Mouse (Mus musculus) brain, adult 10 weeks (tissue): ENCODE measurements around the gene Nek2. TPM values are rescaled to one million over a fixed set of nuclear protein-coding genes. Genes with fewer than 3 reads are reported as not detected.

Source experiments
- polyA plus RNA-seq: library from polyadenylated mRNA; stranded (reverse); fragments of 350-450 nt; fragmentation: Illumina TruSeq; extraction: RNeasy Lipid Tissue Mini Kit (QIAGEN cat#74804); gene quantifications from one replicate; pipeline ENCODE4 v1.2.3, GENCODE M21; 2015; ENCODE audit warnings: low read depth, low replicate concordance

Nek2 gene
- 1.1 TPM for polyA plus RNA-seq

GRCm38 (mm10) chr1:191821326-191822091 lies at the start of gene Nek2:
TSS of gene Nek2 (plus strand) at chr1:191821444.

Other genes starting within 250 kb of the Nek2 start
- 5.8 TPM for gene Dtl, start 245.9 kb upstream of the Nek2 start, polyA plus RNA-seq
- 28.6 TPM for gene Ints7, start 245.8 kb upstream of the Nek2 start, polyA plus RNA-seq
- gene Lpgat1, start 103.6 kb upstream of the Nek2 start, polyA plus RNA-seq = 103 TPM
- 14.7 TPM for gene Slc30a1, start 85.3 kb downstream of the Nek2 start, polyA plus RNA-seq
- 0.85 TPM for gene Rd3, start 155.9 kb downstream of the Nek2 start, polyA plus RNA-seq